9 mouse cellular contexts compared by ENCODE assay signal in genomic region chr9:54981291-54982191, GRCm38 (mm10). TPM values are rescaled to one million over a fixed set of nuclear protein-coding genes. Genes with fewer than 3 reads are reported as not detected.
DNase-seq lines count a peak whose midpoint lies in the region; ATAC-seq and TF ChIP-seq lines count a peak whose summit lies in the region.
"Had no signal": no experiment of that assay in that cellular context is flagged by ENCODE, and none has a peak within 500 bp of the region (broad histone marks: within the 10 kb centered on the region; RNA-seq: fewer than 3 reads in every experiment).

No protein-coding gene starts in this region.

- H3K79me2 ChIP-seq in liver, adult 2 months (ENCODE audit: control insufficient read depth, insufficient read depth, low read length) = no peaks in the 10 kb centered on the region

- in situ Hi-C loops in ES-E14 (cut with MboI; ENCODE audit: low sequenced_read_pairs in 2 of 2, unreplicated experiment in 2 of 2) = no loop called here

- peak overlapping the region; percentile 93 for H3K4me2 ChIP-seq in embryonic facial prominence, embryonic 11.5 days (ENCODE audit: low read depth, low read length)
- peak overlapping the region; percentile 78 for H3K4me2 ChIP-seq in hindbrain, embryonic 13.5 days
- peak overlapping the region; percentile 91 for H3K4me2 ChIP-seq in midbrain, postnatal 0 days (ENCODE audit: low read depth, low read length, poor library complexity, severe bottlenecking)

- peaks cover 20% of the 10 kb centered on the region for H3K27me3 ChIP-seq in embryonic facial prominence, embryonic 11.5 days (ENCODE audit: control insufficient read depth, insufficient read depth, low read length)
- H3K27me3 ChIP-seq in hindbrain, embryonic 13.5 days = peaks cover 33% of the 10 kb centered on the region
- peaks cover 24% of the 10 kb centered on the region for H3K27me3 ChIP-seq in liver, adult 2 months (ENCODE audit: control insufficient read depth, insufficient read depth, low read length)
- peaks cover 9% of the 10 kb centered on the region for H3K27me3 ChIP-seq in midbrain, postnatal 0 days (ENCODE audit: insufficient read depth, low read length)

- 0 out of 4 replicates have a peak, but pooled peaks cover 0 to 2% of the 10 kb centered on the region in 2 experiments for H3K4me1 ChIP-seq in ES-E14 (ENCODE audit: control insufficient read depth in 2 of 2, insufficient read depth in 2 of 2, low read length in 2 of 2, poor library complexity in 1 of 2)
- no peaks in the 10 kb centered on the region for H3K4me1 ChIP-seq in embryonic facial prominence, embryonic 11.5 days (ENCODE audit: control insufficient read depth, insufficient read depth, low read length)
- H3K4me1 ChIP-seq in hindbrain, embryonic 13.5 days (replicated peaks) = peaks cover 24% of the 10 kb centered on the region
- peaks cover 5% of the 10 kb centered on the region for H3K4me1 ChIP-seq in liver, adult 2 months (ENCODE audit: control insufficient read depth, insufficient read depth, low read length)
- peaks cover 6% of the 10 kb centered on the region; the same call in 1 of the 2 replicates for H3K4me1 ChIP-seq in midbrain, postnatal 0 days (ENCODE audit: insufficient read depth, low read length)

- DNase-seq in cerebellum, postnatal 14 days = peak; percentile 43 to 55
- DNase-seq in cerebellum, adult 9-11 months = no peak
- DNase-seq in ES-E14 (ENCODE audit: low read depth, low spot score) = peak; percentile 57
- peak; percentile 76 for DNase-seq in embryonic facial prominence, embryonic 11.5 days (ENCODE audit: low spot score)
- DNase-seq in liver, adult 2 months (ENCODE audit: extremely low read depth, low read depth, low spot score) = no peak
- peak; percentile 57 for DNase-seq in midbrain, postnatal 0 days (ENCODE audit: low spot score)
- DNase-seq in thymus, postnatal 4 days = peak; percentile 64

- H3K9ac ChIP-seq in ES-E14 (ENCODE audit: insufficient read depth, low read depth, low read length, poor library complexity, severe bottlenecking) = peak overlapping the region; percentile 77
- peak overlapping the region; percentile 50 for H3K9ac ChIP-seq in embryonic facial prominence, embryonic 11.5 days (replicated peaks; ENCODE audit: low read length)
- H3K9ac ChIP-seq in hindbrain, embryonic 13.5 days = peak overlapping the region; percentile 77
- H3K9ac ChIP-seq in liver, adult 2 months (ENCODE audit: low read depth, low read length) = no peak overlapping the region
- peak overlapping the region; percentile 57 for H3K9ac ChIP-seq in midbrain, postnatal 0 days (replicated peaks; ENCODE audit: low read length, poor library complexity, severe bottlenecking)

- H3K4me3 ChIP-seq in ES-E14 (ENCODE audit: insufficient read depth in 1 of 2, low read depth in 1 of 2, low read length in 2 of 2, poor library complexity in 1 of 2, severe bottlenecking in 1 of 2) = peak overlapping the region; percentile 86 to 94
- H3K4me3 ChIP-seq in embryonic facial prominence, embryonic 11.5 days (ENCODE audit: low read depth, low read length) = peak overlapping the region; percentile 59
- H3K4me3 ChIP-seq in hindbrain, embryonic 13.5 days = peak overlapping the region; percentile 60
- H3K4me3 ChIP-seq in liver, adult 2 months (ENCODE audit: insufficient read depth, low read depth, low read length) = peak overlapping the region; percentile 46; the same call in 1 of the 2 replicates
- peak overlapping the region; percentile 59 for H3K4me3 ChIP-seq in midbrain, postnatal 0 days (ENCODE audit: low read depth, low read length)

- no peak for TF ChIP-seq CTCF in liver, adult 2 months (IDR thresholded peaks at IDR 0.05; ENCODE audit: low read depth, low read length)
- no peak for TF ChIP-seq CTCF in midbrain, postnatal 0 days (IDR thresholded peaks at IDR 0.05)

- no peaks in the 10 kb centered on the region for H3K9me3 ChIP-seq in ES-E14 (ENCODE audit: control insufficient read depth, insufficient read depth, low read depth, low read length)
- H3K9me3 ChIP-seq in embryonic facial prominence, embryonic 11.5 days (replicated peaks; ENCODE audit: control insufficient read depth, low read length) = no peaks in the 10 kb centered on the region
- H3K9me3 ChIP-seq in hindbrain, embryonic 13.5 days = no peaks in the 10 kb centered on the region
- H3K9me3 ChIP-seq in midbrain, postnatal 0 days (ENCODE audit: low read length) = no peaks in the 10 kb centered on the region

- H3K36me3 ChIP-seq in ES-E14 (ENCODE audit: control insufficient read depth, insufficient read depth, low read length, poor library complexity, severe bottlenecking) = no peaks in the 10 kb centered on the region
- no peaks in the 10 kb centered on the region for H3K36me3 ChIP-seq in embryonic facial prominence, embryonic 11.5 days (replicated peaks; ENCODE audit: control insufficient read depth, insufficient read depth, low read depth, low read length)
- no peaks in the 10 kb centered on the region for H3K36me3 ChIP-seq in hindbrain, embryonic 13.5 days
- no peaks in the 10 kb centered on the region for H3K36me3 ChIP-seq in liver, adult 2 months (ENCODE audit: control insufficient read depth, insufficient read depth, low read length)
- H3K36me3 ChIP-seq in midbrain, postnatal 0 days (ENCODE audit: insufficient read depth, low read length) = no peaks in the 10 kb centered on the region

- H3K27ac ChIP-seq in ES-E14 (ENCODE audit: insufficient read depth, low read depth, low read length, poor library complexity, severe bottlenecking) = no peak overlapping the region
- H3K27ac ChIP-seq in embryonic facial prominence, embryonic 11.5 days (replicated peaks; ENCODE audit: low read depth, low read length) = no peak overlapping the region
- H3K27ac ChIP-seq in hindbrain, embryonic 13.5 days = peak overlapping the region; percentile 48; the same call in 1 of the 2 replicates
- H3K27ac ChIP-seq in liver, adult 2 months (replicated peaks; ENCODE audit: insufficient read depth, low read depth, low read length) = no peak overlapping the region
- no peak overlapping the region for H3K27ac ChIP-seq in midbrain, postnatal 0 days (ENCODE audit: low read depth, low read length)

- WGBS in embryonic facial prominence, embryonic 11.5 days = under 1% methylated on average over 63 of the region's 85 CpGs
- under 1% methylated on average over 85 of the region's 85 CpGs for WGBS in hindbrain, embryonic 13.5 days
- 2% methylated on average over 84 of the region's 85 CpGs for WGBS in liver, adult 2 months
- under 1% methylated on average over 80 of the region's 85 CpGs for WGBS in midbrain, postnatal 0 days

- no peak for TF ChIP-seq POLR2A in liver, adult 2 months (IDR thresholded peaks at IDR 0.05; ENCODE audit: extremely low read depth, insufficient read depth, low read length)

- ATAC-seq in embryonic facial prominence, embryonic 11.5 days (replicated peaks; ENCODE audit: insufficient number of reproducible peaks, low FRiP score, low TSS enrichment, low read depth) = peak; percentile 81
- ATAC-seq in hindbrain, embryonic 13.5 days (ENCODE audit: low FRiP score) = peak; percentile 87
- ATAC-seq in midbrain, postnatal 0 days (ENCODE audit: low FRiP score) = peak; percentile 76; the same call in 1 of the 2 replicates

TF ChIP-seq in ES-E14, 5 proteins besides CTCF, POLR2A, EP300 and RAD21:
- TF ChIP-seq MAFK (IDR thresholded peaks at IDR 0.05; ENCODE audit: insufficient read depth, low read depth, low read length) (no peak), ZNF384 (IDR thresholded peaks at IDR 0.05; ENCODE audit: low read depth, low read length) (no peak), ZC3H11A (IDR thresholded peaks at IDR 0.05; ENCODE audit: borderline replicate concordance, low read depth, low read length) (no peak), HCFC1 (IDR thresholded peaks at IDR 0.05; ENCODE audit: borderline replicate concordance, insufficient read depth, low read length) (no peak), CHD2 (IDR thresholded peaks at IDR 0.05; ENCODE audit: low read depth, low read length) (no peak)

RNA-seq across cellular contexts. Expression of gene Chrna5, which starts 0.9 kb away (rescaled TPM):
- total RNA-seq in ES-E14 (2012; rRNA removed) = 1.3 and 1.7 TPM in 2 replicates
- 1.2 and 2.7 TPM in 2 replicates for polyA plus RNA-seq in embryonic facial prominence, embryonic 11.5 days (2014; fragmentation: Nextera tagmentation; extraction: Ambion mirVana)
- 4.7 and 6.7 TPM in 2 replicates for polyA plus RNA-seq in hindbrain, embryonic 13.5 days (2015; fragmentation: Nextera tagmentation; extraction: Ambion mirVana)
- total RNA-seq in liver, adult 2 months (2014; rRNA removed) = not detected in 2 replicates
- not detected in 2 replicates for polyA plus RNA-seq in liver, adult 2 months (2012; rRNA removed)
- total RNA-seq in midbrain, postnatal 0 days (2014; rRNA removed) = 3.1 and 3.8 TPM in 2 replicates
- polyA plus RNA-seq in midbrain, postnatal 0 days (2015; fragmentation: Nextera tagmentation; extraction: Ambion mirVana) = 1.8 and 2.1 TPM in 2 replicates

RNA-seq across cellular contexts. Expression of gene AY074887, which starts 30.7 kb away (rescaled TPM):
- total RNA-seq in ES-E14 (2012; rRNA removed) = 0.49 and 0.53 TPM in 2 replicates
- 1.1 and 1.6 TPM in 2 replicates for polyA plus RNA-seq in embryonic facial prominence, embryonic 11.5 days (2014; fragmentation: Nextera tagmentation; extraction: Ambion mirVana)
- polyA plus RNA-seq in hindbrain, embryonic 13.5 days (2015; fragmentation: Nextera tagmentation; extraction: Ambion mirVana) = 0.91 and 1.1 TPM in 2 replicates
- not detected in 2 replicates for total RNA-seq in liver, adult 2 months (2014; rRNA removed)
- not detected in 2 replicates for polyA plus RNA-seq in liver, adult 2 months (2012; rRNA removed)
- total RNA-seq in midbrain, postnatal 0 days (2014; rRNA removed) = not detected in 2 replicates
- polyA plus RNA-seq in midbrain, postnatal 0 days (2015; fragmentation: Nextera tagmentation; extraction: Ambion mirVana) = 0.53 and 1.2 TPM in 2 replicates
- total RNA-seq: left cerebral cortex, adult 18-20 months had no signal

RNA-seq across cellular contexts. Expression of gene Psma4, which starts 31.0 kb away (rescaled TPM):
- 152 and 297 TPM in 2 replicates for total RNA-seq in ES-E14 (2012; rRNA removed)
- 353 and 372 TPM in 2 replicates for polyA plus RNA-seq in embryonic facial prominence, embryonic 11.5 days (2014; fragmentation: Nextera tagmentation; extraction: Ambion mirVana)
- polyA plus RNA-seq in hindbrain, embryonic 13.5 days (2015; fragmentation: Nextera tagmentation; extraction: Ambion mirVana) = 282 TPM in 2 replicates
- total RNA-seq in liver, adult 2 months (2014; rRNA removed) = 166 and 211 TPM in 2 replicates
- 84.5 and 88.1 TPM in 2 replicates for polyA plus RNA-seq in liver, adult 2 months (2012; rRNA removed)
- 188 and 640 TPM in 2 replicates for total RNA-seq in midbrain, postnatal 0 days (2014; rRNA removed)
- 231 and 243 TPM in 2 replicates for polyA plus RNA-seq in midbrain, postnatal 0 days (2015; fragmentation: Nextera tagmentation; extraction: Ambion mirVana)

RNA-seq across cellular contexts. Expression of gene Chrna3, which starts 44.8 kb away (rescaled TPM):
- total RNA-seq in ES-E14 (2012; rRNA removed) = 0.04 TPM in 1 of 2 replicates, not detected in the other
- 4.4 and 6.5 TPM in 2 replicates for polyA plus RNA-seq in embryonic facial prominence, embryonic 11.5 days (2014; fragmentation: Nextera tagmentation; extraction: Ambion mirVana)
- 19.8 and 22.4 TPM in 2 replicates for polyA plus RNA-seq in hindbrain, embryonic 13.5 days (2015; fragmentation: Nextera tagmentation; extraction: Ambion mirVana)
- total RNA-seq in liver, adult 2 months (2014; rRNA removed) = not detected in 2 replicates
- polyA plus RNA-seq in liver, adult 2 months (2012; rRNA removed) = not detected in 2 replicates
- total RNA-seq in midbrain, postnatal 0 days (2014; rRNA removed) = 9.6 and 12.1 TPM in 2 replicates
- 15.8 and 16.5 TPM in 2 replicates for polyA plus RNA-seq in midbrain, postnatal 0 days (2015; fragmentation: Nextera tagmentation; extraction: Ambion mirVana)

Comparison
In these comparisons a context has a peak if more than half of its experiments do, and no peak if none do; other contexts are left out.
1. DNase-seq: peak in cerebellum, postnatal 14 days (2 of 2), ES-E14 (single experiment), embryonic facial prominence, embryonic 11.5 days (single experiment), midbrain, postnatal 0 days (single experiment) and thymus, postnatal 4 days (single experiment); none in cerebellum, adult 9-11 months (single experiment) and liver, adult 2 months (single experiment).
2. Peak in every context shown above with its lines, with median percentiles within 50 percentile points of each other: H3K4me3 ChIP-seq, ATAC-seq and H3K4me2 ChIP-seq.